Mouse (Mus musculus): ENCODE data around the gene Aste1.

- TF ChIP-seq CTCF (IDR thresholded peaks at IDR 0.05; ENCODE audit: extremely low read depth, insufficient read depth, low read length) (no peak), POLR2A (IDR thresholded peaks at IDR 0.05; ENCODE audit: extremely low read depth, insufficient read depth, low read length) (no peak)
These were observed 31.5 kb upstream of the Aste1 start for GRCm38 (mm10) chr9:105363520-105364231.

Measured in cortical plate, adult 2 months (tissue).